Mouse (Mus musculus): ENCODE measurements at regions not wholly inside any gene's neighbourhood (a gene's known extent, or its start where the extent isn't known, plus 50 kb on each side); places are given as distances from the start of the nearest gene placed in this dataset.

GRCm38 (mm10) chr13:51973461-51973860 lies 127.0 kb downstream of the Gadd45g start:
- peak; percentile 34 for DNase-seq (ENCODE audit: low read depth, low spot score)

- no peak for DNase-seq (ENCODE audit: low read depth, low spot score)
Observed at GRCm38 (mm10) chr13:51974101-51974500, 127.6 kb downstream of the Gadd45g start.

- DNase-seq (ENCODE audit: low read depth, low spot score) = no peak
Observed at GRCm38 (mm10) chr13:51975330-51975729, 128.9 kb downstream of the Gadd45g start.

- no peak for DNase-seq (ENCODE audit: low read depth, low spot score)
Observed at GRCm38 (mm10) chr13:51975801-51976601, 129.5 kb downstream of the Gadd45g start.

GRCm38 (mm10) chr13:51976620-51977214 lies 130.2 kb downstream of the Gadd45g start:
- DNase-seq (ENCODE audit: low read depth, low spot score) = no peak

GRCm38 (mm10) chr13:51979301-51979977 lies 133.0 kb downstream of the Gadd45g start:
- no peak for DNase-seq (ENCODE audit: low read depth, low spot score)

- no peak for DNase-seq (ENCODE audit: low read depth, low spot score)
Observed at GRCm38 (mm10) chr13:51980344-51980743, 133.9 kb downstream of the Gadd45g start.

GRCm38 (mm10) chr13:51983002-51983401 lies 136.5 kb downstream of the Gadd45g start:
- no peak for DNase-seq (ENCODE audit: low read depth, low spot score)

GRCm38 (mm10) chr13:51983575-51983974 lies 137.1 kb downstream of the Gadd45g start:
- no peak for DNase-seq (ENCODE audit: low read depth, low spot score)

GRCm38 (mm10) chr13:51991339-51991738 lies 144.9 kb downstream of the Gadd45g start:
- no peak for DNase-seq (ENCODE audit: low read depth, low spot score)

- no peak for DNase-seq (ENCODE audit: low read depth, low spot score)
Observed at GRCm38 (mm10) chr13:51992878-51993277, 146.4 kb downstream of the Gadd45g start.

- DNase-seq (ENCODE audit: low read depth, low spot score) = no peak
Observed at GRCm38 (mm10) chr13:51996163-51996562, 149.7 kb downstream of the Gadd45g start.

- DNase-seq (ENCODE audit: low read depth, low spot score) = no peak
Observed at GRCm38 (mm10) chr13:51998542-51998941, 152.1 kb downstream of the Gadd45g start.

- DNase-seq (ENCODE audit: low read depth, low spot score) = no peak
Observed at GRCm38 (mm10) chr13:52001811-52002210, 155.3 kb downstream of the Gadd45g start.

GRCm38 (mm10) chr13:52003946-52004539 lies 157.6 kb downstream of the Gadd45g start:
- no peak for DNase-seq (ENCODE audit: low read depth, low spot score)

- DNase-seq (ENCODE audit: low read depth, low spot score) = no peak
Observed at GRCm38 (mm10) chr13:52007585-52008395, 161.3 kb downstream of the Gadd45g start.

GRCm38 (mm10) chr13:52009231-52009630 lies 162.8 kb downstream of the Gadd45g start:
- no peak for DNase-seq (ENCODE audit: low read depth, low spot score)

GRCm38 (mm10) chr13:52009766-52010165 lies 163.3 kb downstream of the Gadd45g start:
- DNase-seq (ENCODE audit: low read depth, low spot score) = no peak

GRCm38 (mm10) chr13:52011001-52011400 lies 164.5 kb downstream of the Gadd45g start:
- DNase-seq (ENCODE audit: low read depth, low spot score) = no peak

- DNase-seq (ENCODE audit: low read depth, low spot score) = no peak
Observed at GRCm38 (mm10) chr13:52013182-52013581, 166.7 kb downstream of the Gadd45g start.

- DNase-seq (ENCODE audit: low read depth, low spot score) = no peak
Observed at GRCm38 (mm10) chr13:52013757-52014156, 167.3 kb downstream of the Gadd45g start.

All from embryo, embryonic 11.5 days (tissue).